Mouse (Mus musculus): ENCODE measurements around the gene Mrpl1. TPM values are rescaled to one million over a fixed set of nuclear protein-coding genes. Genes with fewer than 3 reads are reported as not detected.

The Mrpl1 gene
- polyA plus RNA-seq, 1 experiment from 2014 or later = 15.1 TPM

- Histone ChIP-seq H3K9me3 (ENCODE audit: low read length) (no peaks in the 10 kb centered on the region), H3K4me1 (ENCODE audit: insufficient read depth) (no peaks in the 10 kb centered on the region), H3K27ac (ENCODE audit: low read depth) (no peak overlapping the region), H3K36me3 (replicated peaks; ENCODE audit: insufficient read depth, low read length) (no peaks in the 10 kb centered on the region), H3K4me3 (ENCODE audit: low read depth, low read length) (no peak overlapping the region), H3K4me2 (ENCODE audit: low read depth, low read length) (no peak overlapping the region), H3K9ac (replicated peaks) (no peak overlapping the region), H3K27me3 (ENCODE audit: insufficient read depth, low read length) (no peaks in the 10 kb centered on the region)
- TF ChIP-seq CTCF (IDR thresholded peaks at IDR 0.05; ENCODE audit: low read depth) (no peak), EP300 (IDR thresholded peaks at IDR 0.05; ENCODE audit: low read depth) (no peak)
- no peak for DNase-seq
- ATAC-seq = no peak
- WGBS (ENCODE audit: insufficient replicate concordance) = 84% methylated on average over 5 of the region's 5 CpGs
Measured at GRCm38 (mm10) chr5:96308645-96309044, 99.4 kb downstream of the Mrpl1 start.

GRCm38 (mm10) chr5:96309566-96309965, 100.3 kb downstream of the Mrpl1 start:
- no peak for DNase-seq
- H3K4me2 ChIP-seq (ENCODE audit: low read depth, low read length) = no peak overlapping the region
- H3K27ac ChIP-seq (ENCODE audit: low read depth) = no peak overlapping the region
- H3K4me1 ChIP-seq (ENCODE audit: insufficient read depth) = no peaks in the 10 kb centered on the region
- no peak overlapping the region for H3K9ac ChIP-seq (replicated peaks)
- no peak overlapping the region for H3K4me3 ChIP-seq (ENCODE audit: low read depth, low read length)
- no peaks in the 10 kb centered on the region for H3K9me3 ChIP-seq (ENCODE audit: low read length)
- no peaks in the 10 kb centered on the region for H3K36me3 ChIP-seq (replicated peaks; ENCODE audit: insufficient read depth, low read length)
- ATAC-seq = no peak
- TF ChIP-seq CTCF (IDR thresholded peaks at IDR 0.05; ENCODE audit: low read depth) (no peak), EP300 (IDR thresholded peaks at IDR 0.05; ENCODE audit: low read depth) (no peak)
- no peaks in the 10 kb centered on the region for H3K27me3 ChIP-seq (ENCODE audit: insufficient read depth, low read length)
- WGBS (ENCODE audit: insufficient replicate concordance) = 82% methylated on average over 5 of the region's 5 CpGs

- no peak overlapping the region for H3K27ac ChIP-seq (ENCODE audit: low read depth)
- 70% methylated on average over 8 of the region's 8 CpGs for WGBS (ENCODE audit: insufficient replicate concordance)
- H3K4me1 ChIP-seq (ENCODE audit: insufficient read depth) = no peaks in the 10 kb centered on the region
- no peak overlapping the region for H3K9ac ChIP-seq (replicated peaks)
- no peaks in the 10 kb centered on the region for H3K36me3 ChIP-seq (replicated peaks; ENCODE audit: insufficient read depth, low read length)
- ATAC-seq (no peak), DNase-seq (no peak)
- H3K27me3 ChIP-seq (ENCODE audit: insufficient read depth, low read length) = no peaks in the 10 kb centered on the region
- H3K9me3 ChIP-seq (ENCODE audit: low read length) = no peaks in the 10 kb centered on the region
- no peak overlapping the region for H3K4me2 ChIP-seq (ENCODE audit: low read depth, low read length)
- no peak for TF ChIP-seq EP300 (IDR thresholded peaks at IDR 0.05; ENCODE audit: low read depth)
- no peak for TF ChIP-seq CTCF (IDR thresholded peaks at IDR 0.05; ENCODE audit: low read depth)
- H3K4me3 ChIP-seq (ENCODE audit: low read depth, low read length) = no peak overlapping the region
Measured at GRCm38 (mm10) chr5:96311677-96312076, 102.4 kb downstream of the Mrpl1 start.

Other genes with a start within 250 kb of the Mrpl1 start
- gene Cnot6l, start 45.3 kb upstream of the Mrpl1 start, polyA plus RNA-seq (2015; fragmentation: Nextera tagmentation; extraction: Ambion mirVana) = 10.5 and 12.6 TPM in 2 replicates
- gene Fras1, start 164.5 kb downstream of the Mrpl1 start, polyA plus RNA-seq (2015; fragmentation: Nextera tagmentation; extraction: Ambion mirVana) = 0.41 and 0.44 TPM in 2 replicates

All from liver, postnatal 0 days (tissue).